Mouse (Mus musculus): Measurements from ENCODE around the gene Cd300ld5.
"Not testable (repeated sequence)": the region's sequence is repeated elsewhere in the genome, so short reads cannot be mapped to it uniquely, and the experiment has no call there.

Gene Cd300ld5

GRCm38 (mm10) chr11:115037669-115038068 is at the start of gene Cd300ld5:
Gene Cd300ld5 (minus strand): TSS chr11:115037769.
- not testable (repeated sequence) for DNase-seq

DNA sequence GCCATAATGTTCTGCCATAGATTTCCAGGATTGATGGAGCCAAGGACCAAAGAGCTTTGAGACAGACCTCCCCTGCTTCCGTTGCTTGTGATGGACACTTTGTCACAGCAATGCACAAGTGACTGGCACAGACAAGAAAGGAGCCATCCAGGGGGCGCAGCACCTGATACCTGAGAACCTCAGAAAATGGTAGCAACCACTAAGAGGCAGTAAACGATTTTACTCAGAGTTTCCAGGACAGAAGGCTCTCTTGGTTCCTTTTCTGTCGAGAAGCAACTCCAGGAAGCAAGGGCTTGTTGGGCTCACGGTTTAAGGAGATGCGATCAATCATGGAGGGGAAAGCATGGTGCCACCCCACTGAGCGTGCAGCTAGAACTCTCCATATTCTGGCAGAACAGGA is 48.6 kb upstream of the Cd300ld5 start:
- DNase-seq = no peak

DNA sequence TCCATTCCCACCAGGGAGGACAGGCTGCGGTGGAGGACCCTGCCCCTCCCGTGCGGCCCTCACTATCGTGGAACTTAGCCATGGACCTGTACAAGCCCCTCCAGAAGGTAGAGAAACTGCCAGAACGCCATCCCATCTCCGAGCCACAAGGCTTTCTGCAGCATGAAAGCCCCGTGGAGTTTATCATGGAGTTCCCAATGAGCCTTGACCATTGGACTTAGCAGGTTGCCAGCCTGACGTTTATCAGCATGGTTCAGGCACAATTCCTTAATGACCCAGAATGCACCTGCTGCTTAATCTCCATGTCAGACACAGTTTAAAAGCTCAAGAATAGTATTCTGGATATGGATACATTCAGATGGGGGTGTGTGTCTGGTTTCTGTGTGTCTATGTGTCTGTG is 47.5 kb upstream of the Cd300ld5 start:
- no peak for DNase-seq

DNA sequence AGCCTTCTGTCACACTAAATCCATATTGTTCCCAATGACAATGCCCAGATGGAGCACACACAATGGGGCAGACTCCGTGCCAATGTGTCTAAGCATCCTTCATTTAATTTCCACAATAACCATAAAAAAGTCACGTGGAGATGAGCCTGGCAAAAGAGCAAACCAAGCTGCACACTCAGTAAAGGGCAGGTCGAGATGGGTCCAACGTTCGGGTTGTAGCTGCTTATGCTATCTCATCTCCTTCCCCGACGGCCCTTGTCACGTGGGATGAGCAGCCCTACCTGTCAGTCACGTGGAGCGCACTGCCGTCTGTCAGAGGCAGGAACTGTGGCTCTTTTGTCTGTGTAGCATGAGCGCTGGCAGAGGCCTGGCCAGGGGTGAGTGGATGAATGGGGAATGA is 47.0 kb upstream of the Cd300ld5 start:
- DNase-seq = peak; percentile 21 to 28

DNA sequence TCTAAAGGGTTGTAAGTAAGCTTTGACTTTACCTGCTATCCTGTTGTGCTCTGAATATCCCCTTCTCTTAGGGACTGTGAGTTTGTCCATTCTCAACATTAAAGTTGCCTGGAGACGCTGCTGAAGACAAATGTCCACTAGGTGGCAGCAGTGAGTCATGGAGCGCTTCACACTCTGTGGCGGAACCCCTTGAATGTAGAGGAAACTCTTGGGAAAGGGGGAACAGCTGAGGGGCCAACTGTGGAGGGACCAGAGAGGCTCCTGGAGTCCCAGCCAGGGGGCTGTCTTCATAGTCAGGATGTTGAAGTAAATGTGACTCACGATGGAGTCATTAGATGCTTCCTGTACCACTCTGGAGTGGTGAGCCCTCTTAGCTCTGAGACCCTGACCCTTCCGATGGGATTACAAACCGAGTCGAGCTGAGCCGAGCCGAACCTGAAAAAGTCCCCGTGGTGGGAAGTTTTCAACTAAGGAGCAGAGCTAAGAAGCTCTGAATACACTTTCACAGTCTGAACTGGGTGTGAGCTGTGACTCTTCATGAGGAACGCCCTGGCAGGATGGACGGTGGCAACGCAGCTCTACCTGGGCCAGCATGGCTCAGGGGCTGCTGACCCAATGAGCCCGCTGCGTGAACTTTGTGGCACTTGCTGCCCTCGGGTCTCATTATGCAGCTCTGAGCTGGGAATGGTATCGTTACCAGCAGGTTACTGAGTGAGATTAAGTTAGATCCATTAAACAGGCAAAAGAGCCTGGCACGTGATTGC is 46.0 kb upstream of the Cd300ld5 start:
- DNase-seq = peak; percentile 90 to 96

- DNase-seq = peak; percentile 38
Measured at GRCm38 (mm10) chr11:115082196-115082595, 44.6 kb upstream of the Cd300ld5 start.

- no peak for DNase-seq
Measured at GRCm38 (mm10) chr11:115081373-115081772, 43.8 kb upstream of the Cd300ld5 start.

DNA sequence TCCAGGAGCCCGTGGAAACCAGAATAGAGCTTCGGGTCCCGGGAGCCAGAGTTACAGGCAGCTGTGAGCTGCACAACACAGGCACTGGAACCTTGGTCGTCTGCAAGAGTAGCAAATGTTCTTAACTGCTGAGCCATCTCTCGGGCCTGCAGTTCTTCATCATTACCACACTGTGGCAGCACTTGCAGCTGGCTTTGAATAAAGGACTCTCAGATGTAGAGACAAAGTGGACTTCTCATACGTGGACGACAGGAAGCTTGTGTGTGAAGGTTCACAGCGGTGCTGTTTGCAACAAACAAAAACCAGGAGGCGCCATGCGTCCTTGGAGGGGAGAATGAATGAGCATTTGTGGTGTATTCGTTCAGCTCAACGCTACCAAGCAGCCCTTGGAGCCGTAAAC is 43.3 kb upstream of the Cd300ld5 start:
- peak; percentile 68 to 75 for DNase-seq

- no peak for DNase-seq
Measured at GRCm38 (mm10) chr11:115078680-115079079, 41.1 kb upstream of the Cd300ld5 start.

- DNase-seq = no peak
Measured at GRCm38 (mm10) chr11:115077436-115077835, 39.9 kb upstream of the Cd300ld5 start.

GRCm38 (mm10) chr11:115075859-115076258 is 38.3 kb upstream of the Cd300ld5 start:
- DNase-seq = no peak

- no peak for DNase-seq
Measured at GRCm38 (mm10) chr11:115075407-115075806, 37.8 kb upstream of the Cd300ld5 start.

- DNase-seq = no peak
Measured at GRCm38 (mm10) chr11:115073002-115073401, 35.4 kb upstream of the Cd300ld5 start.

DNA sequence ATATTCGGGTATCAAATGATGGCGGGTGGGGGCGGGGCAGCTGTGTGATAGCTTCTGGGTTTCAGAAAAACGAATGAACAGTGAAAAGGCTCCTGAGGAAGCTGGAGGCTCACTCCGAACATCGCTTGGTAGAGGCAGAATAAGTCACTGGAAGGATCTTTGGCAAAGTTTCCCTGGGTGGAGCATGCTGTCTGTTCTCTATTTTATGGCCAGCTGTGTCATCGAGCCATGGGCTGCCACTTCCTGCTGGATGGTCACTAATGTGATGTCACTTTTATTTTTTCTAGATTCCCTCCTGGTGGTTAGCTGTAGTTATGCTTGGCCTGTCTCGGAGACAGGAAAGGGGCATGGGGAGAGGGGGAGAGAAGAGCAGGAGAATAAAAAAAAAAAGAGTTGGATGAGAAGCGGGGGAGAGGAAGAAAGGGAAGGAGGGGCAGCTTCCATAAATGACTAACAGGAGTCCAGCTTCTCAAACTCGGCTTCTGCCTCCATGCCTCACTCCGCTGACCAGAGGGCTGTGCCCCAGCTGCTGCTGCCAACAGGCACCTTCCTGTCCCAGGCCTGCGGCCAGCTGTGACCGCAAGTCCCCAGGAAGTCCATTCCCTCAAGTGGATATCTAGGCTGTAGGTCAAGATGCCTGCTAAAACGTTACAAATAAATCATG is 34.2 kb upstream of the Cd300ld5 start:
- peak; percentile 43 to 64 for DNase-seq

- peak; percentile 62 to 63 for DNase-seq
Measured at GRCm38 (mm10) chr11:115071015-115071551, 33.5 kb upstream of the Cd300ld5 start.

DNA sequence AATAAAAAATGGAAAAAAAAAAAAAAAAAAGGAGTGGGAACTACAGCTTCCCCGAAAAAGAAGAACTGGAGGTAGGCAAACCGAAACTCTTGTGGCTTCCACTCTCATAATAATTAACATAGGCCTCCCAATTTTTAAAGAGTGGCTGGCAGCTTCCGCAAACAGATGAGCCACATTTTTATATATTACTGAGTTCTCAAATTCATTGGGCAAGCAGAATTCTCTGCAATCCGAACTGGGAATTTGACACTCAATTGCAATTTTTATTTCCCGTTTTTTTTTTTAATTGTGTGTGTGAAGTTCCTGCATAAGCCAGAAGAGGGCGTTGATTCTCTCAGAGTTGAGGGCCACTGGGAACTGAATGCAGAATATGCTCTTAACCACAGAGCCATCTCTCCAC is 29.2 kb upstream of the Cd300ld5 start:
- no peak for DNase-seq

GRCm38 (mm10) chr11:115062077-115062476 is 24.5 kb upstream of the Cd300ld5 start, which contains the start of gene Cd300e:
Gene Cd300e (minus strand): TSS chr11:115062177.
- DNase-seq = no peak

DNA sequence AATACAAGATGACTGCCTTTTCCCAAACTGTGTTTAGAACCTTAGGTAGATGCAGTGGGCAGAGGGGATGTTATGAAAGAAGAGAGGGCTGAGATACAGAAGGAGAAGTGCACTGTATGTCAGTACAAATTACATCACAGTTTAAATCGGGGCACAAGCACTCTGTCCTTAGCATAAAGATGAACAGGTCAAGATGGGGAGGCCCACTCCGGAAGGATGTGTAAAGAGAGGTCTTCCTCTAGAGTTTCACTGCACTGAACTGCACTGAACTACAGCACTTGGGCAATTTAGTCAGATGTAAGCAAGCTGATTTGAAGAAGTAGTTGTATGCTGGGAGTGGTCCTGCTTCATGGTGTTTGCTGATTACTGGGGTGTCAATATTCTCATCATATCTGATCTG is 22.2 kb upstream of the Cd300ld5 start:
- no peak for DNase-seq

GRCm38 (mm10) chr11:115058701-115059100 is 21.1 kb upstream of the Cd300ld5 start:
- DNase-seq = no peak

- DNase-seq = no peak
Measured at GRCm38 (mm10) chr11:115054537-115054936, 17.0 kb upstream of the Cd300ld5 start.

GRCm38 (mm10) chr11:115052991-115053390 is 15.4 kb upstream of the Cd300ld5 start:
- DNase-seq = no peak

DNA sequence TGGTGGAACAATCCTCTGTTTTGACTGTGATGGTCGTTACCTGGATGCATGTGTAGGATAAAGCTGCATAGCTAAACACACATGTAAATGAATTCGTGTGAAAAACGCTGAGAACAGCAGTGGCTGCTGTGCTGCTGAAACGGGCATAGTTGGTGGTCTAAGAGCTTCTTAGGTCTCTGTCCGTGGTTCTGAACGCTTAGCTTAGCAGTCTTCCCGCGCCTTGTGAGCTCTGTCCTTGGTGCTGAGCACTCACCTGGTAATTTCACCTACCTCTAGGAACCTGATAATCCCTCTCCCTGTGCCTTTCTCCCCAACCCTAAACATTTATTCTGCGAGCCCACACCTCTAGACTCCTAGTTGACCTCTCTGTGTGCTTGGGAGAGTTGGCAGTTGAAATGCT is 14.6 kb upstream of the Cd300ld5 start:
- DNase-seq = no peak

DNA sequence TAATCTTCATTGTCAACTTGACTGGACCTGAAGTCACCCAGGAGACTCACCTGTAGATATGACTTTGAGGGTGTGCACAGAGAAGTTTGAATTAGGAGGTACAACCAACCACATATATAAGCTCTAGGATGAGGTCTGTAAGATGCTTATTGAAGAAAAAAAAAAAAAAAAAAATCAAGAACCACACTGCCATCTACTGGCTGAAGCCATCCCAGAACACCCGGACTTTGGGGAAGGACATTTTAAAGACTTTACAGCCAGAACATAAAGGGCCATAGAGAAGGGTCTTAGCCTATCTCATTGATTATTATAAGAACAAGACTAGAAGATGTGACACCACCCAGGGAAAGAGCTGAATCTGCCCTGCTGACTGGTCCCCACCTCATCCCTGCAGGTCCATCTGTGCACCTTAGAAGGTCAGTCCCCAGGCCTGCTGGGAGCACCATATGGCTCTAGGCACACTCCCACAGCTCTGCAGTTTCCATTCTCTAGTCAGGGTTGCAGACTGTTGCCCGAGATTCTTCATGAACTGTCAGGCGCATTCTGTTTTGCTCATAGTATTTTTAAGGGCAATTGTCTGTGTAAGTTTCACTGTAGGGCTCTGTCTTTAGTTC is 11.8 kb upstream of the Cd300ld5 start:
- peak; percentile 88 to 93 for DNase-seq

- no peak for DNase-seq
Measured at GRCm38 (mm10) chr11:115048259-115048658, 10.7 kb upstream of the Cd300ld5 start, which contains the start of gene Cd300ld3. Gene Cd300ld3 (minus strand): TSS chr11:115048409.

All from cerebellum, postnatal 10 days (tissue).